Mouse (Mus musculus) retina, postnatal 1 day (tissue): ENCODE measurements at regions not wholly inside any gene's neighbourhood (a gene's known extent, or its start where the extent isn't known, plus 50 kb on each side); places are given as distances from the start of the nearest gene placed in this dataset.
A peak's percentile ranks its signal among the peaks of the same experiment; 100 is the strongest.

Experiments
- DNase-seq: peaks from one replicate; pipeline ENCODE4 v3.0.0-alpha.2; 2012

- DNase-seq: no peak
These were observed 65.5 kb upstream of the Ppm1b start for GRCm38 (mm10) chr17:84890871-84891599.

GRCm38 (mm10) chr17:84893273-84894033, 63.1 kb upstream of the Ppm1b start:
- DNase-seq: peak; percentile 25

GRCm38 (mm10) chr17:84895526-84895925, 61.0 kb upstream of the Ppm1b start:
- DNase-seq: no peak

- no peak for DNase-seq
These were observed 60.0 kb upstream of the Ppm1b start for GRCm38 (mm10) chr17:84896572-84896971.

GRCm38 (mm10) chr17:84898407-84898806, 58.1 kb upstream of the Ppm1b start:
- no peak for DNase-seq

- DNase-seq: no peak
These were observed 52.8 kb upstream of the Ppm1b start for GRCm38 (mm10) chr17:84903625-84904337.
